Mouse (Mus musculus) CD4-positive, CD25-positive, alpha-beta regulatory T cell, adult 9 weeks (primary cell): ENCODE measurements around the gene Clec4d. TPM values are rescaled to one million over a fixed set of nuclear protein-coding genes. Genes with fewer than 3 reads are reported as not detected.

Experiments used
- polyA plus RNA-seq: library from polyadenylated mRNA; unstranded; fragments of 100-300 nt; shearing (Covaris generic); gene quantifications from one replicate; pipeline ENCODE4 v1.2.1, GENCODE M21; 2017

Clec4d gene
- not detected for polyA plus RNA-seq

GRCm38 (mm10) chr6:123261555-123262161, at the start of gene Clec4d:
Gene Clec4d (plus strand): TSS chr6:123262111.

GRCm38 (mm10) chr6:123229644-123230043, 32.3 kb upstream of the Clec4d start, which contains the start of gene Clec4n:
Gene Clec4n (plus strand): TSS chr6:123229843.

GRCm38 (mm10) chr6:123289753-123290152, 27.8 kb downstream of the Clec4d start, which contains the start of gene Clec4e:
Gene Clec4e (minus strand): TSS chr6:123289870.

GRCm38 (mm10) chr6:123308033-123308432, 46.1 kb downstream of the Clec4d start, which contains the start of gene Vmn2r19:
Gene Vmn2r19 (plus strand): TSS chr6:123308333.

Other genes with a start within 250 kb of the Clec4d start
- not detected for gene Clec4b1, start 212.1 kb upstream of the Clec4d start, polyA plus RNA-seq
- 0.91 TPM for gene Clec4a2, start 155.7 kb upstream of the Clec4d start, polyA plus RNA-seq
- not detected for gene Clec4b2, start 89.2 kb upstream of the Clec4d start, polyA plus RNA-seq
- 2.5 TPM for gene Clec4n, start 32.3 kb upstream of the Clec4d start, polyA plus RNA-seq
- not detected for gene Clec4e, start 27.8 kb downstream of the Clec4d start, polyA plus RNA-seq
- not detected for gene Vmn2r19, start 46.2 kb downstream of the Clec4d start, polyA plus RNA-seq
- not detected for gene Vmn2r20, start 156.0 kb downstream of the Clec4d start, polyA plus RNA-seq